ENCODE assay signal across 15 mouse cellular contexts in genomic region chr6:99953980-99954776, GRCm38 (mm10).
DNase-seq lines count a peak whose midpoint lies in the region; ATAC-seq lines count a peak whose summit lies in the region.
"Had no signal": no experiment of that assay in that cellular context is flagged by ENCODE, and none has a peak within 500 bp of the region (broad histone marks: within the 10 kb centered on the region; RNA-seq: fewer than 3 reads in every experiment).

No protein-coding gene starts in this region.

- H3K4me2 ChIP-seq in heart, embryonic 13.5 days, result no peak overlapping the region
- no peak overlapping the region for H3K4me2 ChIP-seq in midbrain, embryonic 11.5 days
- H3K4me2 ChIP-seq: embryonic facial prominence, embryonic 12.5 days; liver, embryonic 12.5 days had no signal

- WGBS in heart, embryonic 13.5 days, result 57% methylated on average over 11 of the region's 11 CpGs
- 60% methylated on average over 11 of the region's 11 CpGs for WGBS in midbrain, embryonic 11.5 days

- ATAC-seq in heart, embryonic 13.5 days (ENCODE audit: extremely low read depth, insufficient number of reproducible peaks, low FRiP score, low TSS enrichment), result no peak
- ATAC-seq in midbrain, embryonic 11.5 days (ENCODE audit: low FRiP score), result peak; percentile 43
- ATAC-seq: inflammation-experienced regulatory T-cells, adult 6 months; liver, embryonic 12.5 days; Patski had no signal

- H3K4me3 ChIP-seq in heart, embryonic 13.5 days, result no peak overlapping the region
- H3K4me3 ChIP-seq in midbrain, embryonic 11.5 days (ENCODE audit: low read depth, low read length), result no peak overlapping the region
- H3K4me3 ChIP-seq: embryonic facial prominence, embryonic 12.5 days; heart, embryonic 10.5 days; liver, embryonic 12.5 days had no signal

- intact Hi-C loops in left cerebral cortex, postnatal 4 days (cut with DNase I), result no loop called here

- no peak for DNase-seq in heart, postnatal 4 days
- DNase-seq in retina, postnatal 1 day, result peak; percentile 51
- no peak for DNase-seq in retina, embryonic 14.5 days (ENCODE audit: low spot score)
- DNase-seq in midbrain, embryonic 11.5 days (ENCODE audit: low spot score, missing footprints), result no peak
- DNase-seq in spleen, postnatal 10 days (ENCODE audit: low spot score in 2 of 2), result no peak
- DNase-seq in left cerebral cortex, postnatal 4 days, result no peak
- no peak for DNase-seq in right cerebral cortex, postnatal 25 days
- DNase-seq: kidney, adult 9 months; thymus, adult 2 months had no signal

- H3K9me3 ChIP-seq in heart, embryonic 13.5 days, result no peaks in the 10 kb centered on the region
- no peaks in the 10 kb centered on the region for H3K9me3 ChIP-seq in midbrain, embryonic 11.5 days (ENCODE audit: control insufficient read depth, low read length)
- H3K9me3 ChIP-seq: embryonic facial prominence, embryonic 12.5 days; heart, embryonic 10.5 days; liver, embryonic 12.5 days had no signal

- peaks cover 77% of the 10 kb centered on the region for H3K27me3 ChIP-seq in heart, embryonic 13.5 days (replicated peaks)
- no peaks in the 10 kb centered on the region for H3K27me3 ChIP-seq in midbrain, embryonic 11.5 days (ENCODE audit: control insufficient read depth, insufficient read depth, low read length)
- H3K27me3 ChIP-seq: embryonic facial prominence, embryonic 12.5 days had no signal

- H3K9ac ChIP-seq in heart, embryonic 13.5 days, result 0 out of 2 replicates have a peak overlapping the region, but pooled peaks have one; percentile 1
- no peak overlapping the region for H3K9ac ChIP-seq in midbrain, embryonic 11.5 days (ENCODE audit: low read length)
- H3K9ac ChIP-seq: embryonic facial prominence, embryonic 12.5 days; liver, embryonic 12.5 days had no signal

- no peaks in the 10 kb centered on the region for H3K36me3 ChIP-seq in heart, embryonic 13.5 days
- H3K36me3 ChIP-seq in midbrain, embryonic 11.5 days (ENCODE audit: control insufficient read depth, insufficient read depth, low read length), result no peaks in the 10 kb centered on the region
- H3K36me3 ChIP-seq: embryonic facial prominence, embryonic 12.5 days; heart, embryonic 10.5 days; liver, embryonic 12.5 days had no signal

- peaks cover 37% of the 10 kb centered on the region for H3K4me1 ChIP-seq in heart, embryonic 13.5 days
- H3K4me1 ChIP-seq in midbrain, embryonic 11.5 days (ENCODE audit: control insufficient read depth, insufficient read depth, low read length), result peaks cover 4% of the 10 kb centered on the region; the same call in 1 of the 2 replicates
- H3K4me1 ChIP-seq: liver, embryonic 12.5 days had no signal

- H3K27ac ChIP-seq in heart, embryonic 13.5 days (replicated peaks), result peak overlapping the region; percentile 44; the same call in 1 of the 2 replicates
- no peak overlapping the region for H3K27ac ChIP-seq in midbrain, embryonic 11.5 days (ENCODE audit: low read depth, low read length)
- H3K27ac ChIP-seq: embryonic facial prominence, embryonic 12.5 days; liver, embryonic 12.5 days had no signal
